Mouse (Mus musculus) spleen, adult 2 months (tissue): ENCODE data around the gene Gm49361. TPM values are rescaled to one million over a fixed set of nuclear protein-coding genes. Genes with fewer than 3 reads are reported as not detected.

ENCODE experiments used
- DNase-seq, 2 experiments: peaks; one replicate each; pipeline versions ENCODE4 v3.0.0 to v3.0.0-alpha.2; 2012 to 2021; ENCODE audit warnings: low spot score in 2 of 2, low read depth in 1 of 2
- H3K27ac ChIP-seq: fragments of 200-500 bp; 2 replicates; pipeline ENCODE4 v1.5.1; 2012; ENCODE audit warnings: low read length, inconsistent platforms; ENCODE audit not compliant: insufficient read depth
- H3K27me3 ChIP-seq: fragments of 200-500 bp; 2 replicates; pipeline ENCODE4 v1.6.1; 2012; ENCODE audit warnings: mild to moderate bottlenecking, moderate library complexity, low read length, inconsistent platforms; ENCODE audit not compliant: control insufficient read depth, insufficient read depth
- H3K36me3 ChIP-seq: fragments of 200-500 bp; 2 replicates; pipeline ENCODE4 v1.6.1; 2012; ENCODE audit warnings: mild to moderate bottlenecking, low read length, inconsistent platforms; ENCODE audit not compliant: control insufficient read depth, insufficient read depth
- H3K4me1 ChIP-seq: fragments of 200-500 bp; 2 replicates; pipeline ENCODE4 v1.6.1; 2011; ENCODE audit warnings: inconsistent platforms; ENCODE audit not compliant: control insufficient read depth, insufficient read depth, insufficient read length
- H3K4me3 ChIP-seq: fragments of 200-500 bp; 2 replicates; pipeline ENCODE4 v1.5.1; 2011; ENCODE audit warnings: mild to moderate bottlenecking, inconsistent platforms; ENCODE audit not compliant: insufficient read depth, insufficient read length; ENCODE audit errors: extremely low read depth
- CTCF ChIP-seq: fragments of 200-500 bp; IDR thresholded peaks from 2 replicates; pipeline ENCODE4 v1.5.1; 2011; ENCODE audit warnings: mild to moderate bottlenecking, inconsistent platforms; ENCODE audit not compliant: insufficient read depth, insufficient read length, insufficient replicate concordance; ENCODE audit errors: extremely low read depth
- POLR2A ChIP-seq: fragments of 200-500 bp; IDR thresholded peaks from 2 replicates; pipeline ENCODE4 v1.6.1; 2011; ENCODE audit warnings: low read depth, low read length, inconsistent platforms
- WGBS: fragments of 180-500 bp; shearing (Covaris S2); methylation state at CpG from one replicate; pipeline ENCODE4 v1.1.7; 2018; 5-methylcytosine and 5-hydroxymethylcytosine counted together
- polyA plus RNA-seq: library from polyadenylated mRNA; depleted of rRNA; stranded (reverse); fragments of >200 nt; gene quantifications from 2 replicates; pipeline ENCODE4 v1.2.3, GENCODE M21; 2012

The Gm49361 gene
- polyA plus RNA-seq, 1 experiment, result not detected

GRCm38 (mm10) chr14:57629595-57629994 lies 116.3 kb downstream of the Gm49361 start:
- Histone ChIP-seq H3K27ac (no peak overlapping the region), H3K27me3 (no peaks in the 10 kb centered on the region), H3K4me1 (no peaks in the 10 kb centered on the region), H3K4me3 (no peak overlapping the region), H3K36me3 (peaks cover 18% of the 10 kb centered on the region)
- 89% methylated on average over 4 of the region's 4 CpGs for WGBS
- DNase-seq, result no peak
- TF ChIP-seq POLR2A, result no peak
- TF ChIP-seq CTCF, result no peak

GRCm38 (mm10) chr14:57622934-57623333 lies 123.0 kb downstream of the Gm49361 start:
- Histone ChIP-seq H3K36me3 (peaks cover 17% of the 10 kb centered on the region), H3K27me3 (no peaks in the 10 kb centered on the region), H3K27ac (no peak overlapping the region), H3K4me3 (no peak overlapping the region), H3K4me1 (no peaks in the 10 kb centered on the region; the same call in none of the 2 replicates)
- TF ChIP-seq CTCF, result no peak
- no peak for TF ChIP-seq POLR2A
- no peak for DNase-seq
- 89% methylated on average over 3 of the region's 3 CpGs for WGBS

GRCm38 (mm10) chr14:57621699-57622098 lies 124.2 kb downstream of the Gm49361 start:
- 95% methylated on average over 4 of the region's 4 CpGs for WGBS
- TF ChIP-seq CTCF (no peak), POLR2A (no peak)
- no peaks in the 10 kb centered on the region for H3K27me3 ChIP-seq
- no peaks in the 10 kb centered on the region; the same call in none of the 2 replicates for H3K4me1 ChIP-seq
- no peak for DNase-seq
- no peak overlapping the region for H3K4me3 ChIP-seq
- H3K36me3 ChIP-seq, result peaks cover 12% of the 10 kb centered on the region
- no peak overlapping the region for H3K27ac ChIP-seq

- Histone ChIP-seq H3K27me3 (no peaks in the 10 kb centered on the region), H3K27ac (no peak overlapping the region), H3K4me1 (no peaks in the 10 kb centered on the region; the same call in none of the 2 replicates), H3K4me3 (no peak overlapping the region), H3K36me3 (peaks cover 6% of the 10 kb centered on the region)
- 87% methylated on average over 4 of the region's 4 CpGs for WGBS
- no peak for DNase-seq
- TF ChIP-seq POLR2A (no peak), CTCF (no peak)
Observed at GRCm38 (mm10) chr14:57620598-57621236, 125.2 kb downstream of the Gm49361 start.

GRCm38 (mm10) chr14:57619487-57619886 lies 126.4 kb downstream of the Gm49361 start:
- no peaks in the 10 kb centered on the region; the same call in none of the 2 replicates for H3K4me1 ChIP-seq
- no peak overlapping the region for H3K27ac ChIP-seq
- 38% methylated on average over 2 of the region's 2 CpGs for WGBS
- TF ChIP-seq POLR2A, result no peak
- no peak for TF ChIP-seq CTCF
- peaks cover 6% of the 10 kb centered on the region for H3K36me3 ChIP-seq
- H3K4me3 ChIP-seq, result no peak overlapping the region
- no peaks in the 10 kb centered on the region for H3K27me3 ChIP-seq
- DNase-seq, result peak in 1 of 2 experiments; percentile 17

GRCm38 (mm10) chr14:57617675-57618074 lies 128.2 kb downstream of the Gm49361 start:
- TF ChIP-seq POLR2A (no peak), CTCF (no peak)
- no peak for DNase-seq
- H3K27ac ChIP-seq, result no peak overlapping the region

GRCm38 (mm10) chr14:57616339-57616965 lies 129.5 kb downstream of the Gm49361 start:
- Histone ChIP-seq H3K27ac (no peak overlapping the region), H3K36me3 (0 out of 2 replicates have a peak, but pooled peaks cover 1% of the 10 kb centered on the region), H3K4me1 (no peaks in the 10 kb centered on the region; the same call in none of the 2 replicates), H3K4me3 (no peak overlapping the region), H3K27me3 (no peaks in the 10 kb centered on the region)
- no peak for DNase-seq
- WGBS, result 70% methylated on average over 6 of the region's 6 CpGs
- TF ChIP-seq CTCF (no peak), POLR2A (no peak)

More at GRCm38 (mm10) chr14:57617675-57618074, 128.2 kb downstream of the Gm49361 start:
- 79% methylated on average over 1 of the region's 1 CpGs for WGBS
- no peaks in the 10 kb centered on the region; the same call in none of the 2 replicates for H3K4me1 ChIP-seq
- H3K4me3 ChIP-seq, result no peak overlapping the region
- H3K27me3 ChIP-seq, result no peaks in the 10 kb centered on the region
- 0 out of 2 replicates have a peak, but pooled peaks cover 1% of the 10 kb centered on the region for H3K36me3 ChIP-seq
